Mouse (Mus musculus) liver, embryonic 15.5 days (tissue): ENCODE measurements around the gene Fgfr2. TPM values are rescaled to one million over a fixed set of nuclear protein-coding genes. Genes with fewer than 3 reads are reported as not detected.
"Not testable (repeated sequence)": the region's sequence is repeated elsewhere in the genome, so short reads cannot be mapped to it uniquely, and the experiment has no call there.

Experiments used
- ATAC-seq: fragments of 200-750 bp; cut with Nextera tagmentation; 2 replicates; pipeline ENCODE4 v1.8.0; 2017; ENCODE audit warnings: moderate number of reproducible peaks, mild to moderate bottlenecking, moderate library complexity; ENCODE audit not compliant: insufficient read depth
- H3K27ac ChIP-seq: fragments of 300-500 bp; sonication (generic); replicated peaks from 2 replicates; pipeline ENCODE4 v1.5.1; 2015; ENCODE audit warnings: mild to moderate bottlenecking, inconsistent platforms
- H3K27me3 ChIP-seq: fragments of 300-500 bp; sonication (generic); 2 replicates; pipeline ENCODE4 v1.6.1; 2015; ENCODE audit warnings: mild to moderate bottlenecking, inconsistent platforms
- H3K36me3 ChIP-seq: fragments of 300-500 bp; sonication (generic); replicated peaks from 2 replicates; pipeline ENCODE4 v1.6.1; 2015; ENCODE audit warnings: moderate library complexity, mild to moderate bottlenecking, inconsistent platforms
- H3K4me1 ChIP-seq: fragments of 300-500 bp; sonication (generic); replicated peaks from 2 replicates; pipeline ENCODE4 v1.6.1; 2015; ENCODE audit warnings: inconsistent platforms
- H3K4me2 ChIP-seq: fragments of 300-500 bp; sonication (generic); 2 replicates; pipeline ENCODE4 v1.6.1; 2015; ENCODE audit warnings: moderate library complexity, mild to moderate bottlenecking, inconsistent platforms
- H3K4me3 ChIP-seq: fragments of 300-500 bp; sonication (generic); replicated peaks from 2 replicates; pipeline ENCODE4 v1.5.1; 2015; ENCODE audit warnings: mild to moderate bottlenecking, inconsistent platforms
- H3K9ac ChIP-seq: fragments of 300-500 bp; sonication (generic); 2 replicates; pipeline ENCODE4 v1.6.1; 2015; ENCODE audit warnings: moderate library complexity, mild to moderate bottlenecking, inconsistent platforms
- H3K9me3 ChIP-seq: fragments of 300-500 bp; sonication (generic); replicated peaks from 2 replicates; pipeline ENCODE4 v1.6.1; 2016; ENCODE audit warnings: inconsistent platforms
- WGBS: fragments of 180-500 bp; shearing (Covaris S2); methylation state at CpG from one replicate; pipeline ENCODE4 v1.1.7; 2015; ENCODE audit warnings: mixed read lengths; ENCODE audit not compliant: insufficient replicate concordance; 5-methylcytosine and 5-hydroxymethylcytosine counted together
- polyA plus RNA-seq: library from polyadenylated mRNA; unstranded; fragments of >200 nt; fragmentation: Nextera tagmentation; extraction: Ambion mirVana; gene quantifications from 2 replicates; pipeline ENCODE4 v1.2.1, GENCODE M21; 2015

The Fgfr2 gene
- polyA plus RNA-seq, 1 experiment from 2014 or later, result 10.5 TPM

GRCm38 (mm10) chr7:132542427-132542826 is 580.7 kb downstream of the Fgfr2 start:
- Histone ChIP-seq H3K36me3 (no peaks in the 10 kb centered on the region), H3K4me1 (no peaks in the 10 kb centered on the region), H3K9ac (no peak overlapping the region), H3K4me2 (no peak overlapping the region), H3K9me3 (no peaks in the 10 kb centered on the region), H3K4me3 (no peak overlapping the region), H3K27me3 (peaks cover 10% of the 10 kb centered on the region; the same call in 1 of the 2 replicates), H3K27ac (no peak overlapping the region)
- no peak for ATAC-seq
- WGBS, result 49% methylated on average over 4 of the region's 4 CpGs

GRCm38 (mm10) chr7:132541566-132541965 is 581.6 kb downstream of the Fgfr2 start:
- Histone ChIP-seq H3K4me2 (no peak overlapping the region), H3K4me3 (no peak overlapping the region), H3K36me3 (no peaks in the 10 kb centered on the region), H3K9ac (no peak overlapping the region), H3K4me1 (no peaks in the 10 kb centered on the region), H3K27ac (no peak overlapping the region), H3K27me3 (peaks cover 10% of the 10 kb centered on the region; the same call in 1 of the 2 replicates), H3K9me3 (no peaks in the 10 kb centered on the region)
- WGBS, result 28% methylated on average over 3 of the region's 3 CpGs
- ATAC-seq, result no peak

DNA sequence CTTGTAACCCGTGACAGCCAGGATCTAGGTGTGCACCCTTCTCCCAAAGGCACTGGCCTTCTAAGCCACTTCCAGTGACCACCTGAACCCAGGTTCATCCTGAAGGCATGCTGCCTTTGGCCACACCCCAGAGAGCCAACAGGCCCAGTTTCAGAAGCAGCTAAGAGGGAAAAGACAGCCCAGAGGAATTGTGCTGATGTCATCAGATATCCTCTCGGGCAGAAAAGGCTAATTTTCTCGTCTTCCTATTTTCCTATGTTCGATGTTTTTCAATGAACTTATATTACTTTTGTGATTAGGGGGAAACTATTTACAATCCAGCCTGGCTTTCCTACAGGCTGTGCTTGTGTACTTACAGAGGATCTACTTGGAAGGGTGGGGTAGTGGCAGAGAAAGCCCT is 582.6 kb downstream of the Fgfr2 start:
- H3K9ac ChIP-seq, result no peak overlapping the region
- H3K36me3 ChIP-seq, result no peaks in the 10 kb centered on the region
- 65% methylated on average over 4 of the region's 4 CpGs for WGBS
- no peak overlapping the region for H3K4me2 ChIP-seq
- H3K4me3 ChIP-seq, result no peak overlapping the region
- no peaks in the 10 kb centered on the region for H3K4me1 ChIP-seq
- peaks cover 7% of the 10 kb centered on the region; the same call in 1 of the 2 replicates for H3K27me3 ChIP-seq
- no peak overlapping the region for H3K27ac ChIP-seq
- no peaks in the 10 kb centered on the region for H3K9me3 ChIP-seq
- ATAC-seq, result no peak

DNA sequence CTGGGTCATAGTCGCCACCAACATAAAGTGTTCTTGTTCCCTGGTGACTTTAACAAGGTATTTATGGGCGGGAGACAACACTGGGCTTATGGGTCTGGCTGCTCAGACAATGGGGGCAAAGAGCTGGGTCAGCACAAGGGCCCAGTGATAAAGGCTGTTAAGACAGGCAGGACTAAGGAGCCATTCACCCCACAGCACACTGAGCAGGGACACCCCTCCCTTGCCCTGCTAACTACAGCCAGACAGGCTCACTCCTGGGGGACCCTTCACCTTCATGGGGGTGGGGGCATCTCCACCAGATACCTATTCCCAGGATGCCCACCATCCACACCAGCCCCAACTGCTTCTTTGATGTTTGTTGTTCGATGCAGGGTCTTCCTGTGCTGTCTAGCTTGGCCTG is 593.9 kb downstream of the Fgfr2 start:
- 45% methylated on average over 3 of the region's 3 CpGs for WGBS
- Histone ChIP-seq H3K36me3 (no peaks in the 10 kb centered on the region), H3K4me3 (no peak overlapping the region), H3K4me2 (no peak overlapping the region), H3K4me1 (no peaks in the 10 kb centered on the region), H3K27me3 (peaks cover 11% of the 10 kb centered on the region; the same call in 1 of the 2 replicates), H3K9ac (no peak overlapping the region), H3K9me3 (no peaks in the 10 kb centered on the region), H3K27ac (no peak overlapping the region)
- no peak for ATAC-seq

DNA sequence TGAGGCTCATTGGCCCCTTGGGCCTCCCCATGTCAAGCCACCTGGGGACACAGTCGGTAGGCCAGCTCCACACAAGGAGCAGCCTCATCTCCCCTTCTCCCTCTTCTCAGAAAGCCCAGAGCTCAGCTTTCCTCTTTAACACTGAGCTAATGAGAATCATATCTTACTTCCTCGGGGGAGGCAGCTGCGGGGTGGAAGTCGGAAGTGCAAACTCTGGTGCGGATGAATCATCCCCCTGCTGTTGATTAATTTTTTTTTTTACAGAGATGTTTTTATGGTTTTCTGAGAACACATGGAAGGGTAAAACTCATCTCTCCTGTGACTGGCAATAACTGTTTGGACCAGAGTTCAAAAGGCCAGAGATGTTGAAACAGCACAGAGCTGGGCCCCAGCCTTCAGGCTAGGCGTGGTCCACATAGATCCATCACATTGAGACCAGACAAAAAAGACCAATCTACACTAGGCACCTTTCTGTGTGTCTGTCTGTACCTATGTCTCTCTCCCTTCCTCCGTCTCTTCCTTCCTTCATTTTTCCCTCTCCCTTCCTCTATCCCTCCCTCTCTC is 609.6 kb downstream of the Fgfr2 start:
- no peak for ATAC-seq

DNA sequence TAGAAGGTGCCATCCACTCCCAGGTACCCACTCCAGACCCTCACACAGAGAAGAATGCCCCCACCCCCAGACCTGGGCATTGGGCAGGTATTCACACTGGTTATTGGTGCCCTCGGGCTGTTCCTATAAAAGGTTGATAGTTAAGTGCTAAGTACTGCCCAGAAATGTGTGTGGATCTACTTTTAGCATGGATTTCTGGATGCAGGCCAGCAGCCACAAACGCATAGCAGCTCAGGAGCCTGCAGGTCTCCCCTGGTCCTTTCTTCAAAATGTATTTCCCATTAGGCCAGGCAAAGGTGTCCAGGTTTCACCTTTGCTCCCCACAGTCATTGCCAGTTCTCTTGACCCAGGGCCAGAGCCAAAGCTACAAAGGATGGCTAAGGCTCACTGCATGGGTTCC is 614.0 kb downstream of the Fgfr2 start:
- Histone ChIP-seq H3K36me3 (no peaks in the 10 kb centered on the region), H3K4me1 (no peaks in the 10 kb centered on the region), H3K27me3 (peaks cover 17% of the 10 kb centered on the region; the same call in 1 of the 2 replicates), H3K4me3 (no peak overlapping the region), H3K9ac (no peak overlapping the region), H3K9me3 (no peaks in the 10 kb centered on the region), H3K4me2 (no peak overlapping the region), H3K27ac (no peak overlapping the region)
- 56% methylated on average over 2 of the region's 2 CpGs for WGBS
- ATAC-seq, result no peak

More for the DNA sequence above, 609.6 kb downstream of the Fgfr2 start:
- WGBS, result 63% methylated on average over 7 of the region's 7 CpGs
- Histone ChIP-seq H3K4me1 (no peaks in the 10 kb centered on the region), H3K4me2 (no peak overlapping the region), H3K27ac (no peak overlapping the region), H3K36me3 (no peaks in the 10 kb centered on the region), H3K9me3 (no peaks in the 10 kb centered on the region), H3K9ac (no peak overlapping the region), H3K27me3 (no peaks in the 10 kb centered on the region), H3K4me3 (no peak overlapping the region)

DNA sequence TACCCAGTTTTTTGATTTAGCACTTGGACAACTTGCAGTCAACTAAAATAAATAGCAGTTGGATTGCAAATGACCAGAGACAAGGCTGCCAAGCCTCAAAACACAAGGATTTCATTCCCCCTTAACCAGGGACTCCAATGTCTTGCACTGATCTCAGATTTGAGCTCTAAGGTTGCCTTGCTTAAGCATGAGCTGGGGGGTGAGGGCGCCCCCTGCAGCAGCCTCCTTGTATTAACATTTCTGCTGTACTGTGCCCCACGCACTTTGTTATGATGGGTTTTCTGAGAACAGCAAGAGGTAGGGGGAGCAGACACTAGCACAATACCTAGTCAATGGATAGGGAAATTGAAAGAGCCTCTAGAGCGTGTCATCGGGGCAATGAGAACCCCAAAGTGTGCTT is 615.8 kb downstream of the Fgfr2 start:
- Histone ChIP-seq H3K4me2 (no peak overlapping the region), H3K4me3 (no peak overlapping the region), H3K9me3 (no peaks in the 10 kb centered on the region), H3K27me3 (peaks cover 17% of the 10 kb centered on the region; the same call in 1 of the 2 replicates), H3K27ac (no peak overlapping the region), H3K36me3 (no peaks in the 10 kb centered on the region), H3K4me1 (no peaks in the 10 kb centered on the region), H3K9ac (no peak overlapping the region)
- no peak for ATAC-seq
- 31% methylated on average over 4 of the region's 4 CpGs for WGBS

GRCm38 (mm10) chr7:132506226-132506625 is 616.9 kb downstream of the Fgfr2 start:
- H3K9ac ChIP-seq, result no peak overlapping the region
- no peaks in the 10 kb centered on the region for H3K4me1 ChIP-seq
- no peak overlapping the region for H3K27ac ChIP-seq
- peaks cover 20% of the 10 kb centered on the region; the same call in 1 of the 2 replicates for H3K27me3 ChIP-seq
- 53% methylated on average over 5 of the region's 5 CpGs for WGBS
- H3K4me3 ChIP-seq, result no peak overlapping the region
- no peak for ATAC-seq
- H3K4me2 ChIP-seq, result no peak overlapping the region
- no peaks in the 10 kb centered on the region for H3K36me3 ChIP-seq
- no peaks in the 10 kb centered on the region for H3K9me3 ChIP-seq

DNA sequence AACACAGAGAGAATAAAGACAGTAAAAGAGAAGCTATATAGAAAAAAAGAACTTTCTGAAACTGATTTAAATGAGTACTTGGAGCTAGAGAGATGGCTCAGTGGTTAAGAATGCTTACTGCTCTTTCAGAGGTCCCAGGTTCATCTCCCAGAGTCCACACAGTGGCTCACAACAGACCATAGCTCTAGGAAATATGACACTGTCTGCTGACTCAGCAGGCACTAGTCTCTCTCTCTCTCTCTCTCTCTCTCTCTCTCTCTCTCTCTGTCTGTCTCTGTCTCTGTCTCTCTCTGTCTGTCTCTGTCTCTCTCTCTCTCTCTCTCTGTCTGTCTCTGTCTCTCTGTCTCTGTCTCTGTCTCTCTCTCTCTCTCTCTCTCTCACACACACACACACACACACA is 620.7 kb downstream of the Fgfr2 start:
- not testable (repeated sequence) for ATAC-seq, H3K36me3 ChIP-seq, H3K4me1 ChIP-seq, H3K27ac ChIP-seq, H3K4me2 ChIP-seq, H3K9me3 ChIP-seq, H3K9ac ChIP-seq, H3K4me3 ChIP-seq
- H3K27me3 ChIP-seq, result peaks cover 22% of the 10 kb centered on the region; the same call in 1 of the 2 replicates

DNA sequence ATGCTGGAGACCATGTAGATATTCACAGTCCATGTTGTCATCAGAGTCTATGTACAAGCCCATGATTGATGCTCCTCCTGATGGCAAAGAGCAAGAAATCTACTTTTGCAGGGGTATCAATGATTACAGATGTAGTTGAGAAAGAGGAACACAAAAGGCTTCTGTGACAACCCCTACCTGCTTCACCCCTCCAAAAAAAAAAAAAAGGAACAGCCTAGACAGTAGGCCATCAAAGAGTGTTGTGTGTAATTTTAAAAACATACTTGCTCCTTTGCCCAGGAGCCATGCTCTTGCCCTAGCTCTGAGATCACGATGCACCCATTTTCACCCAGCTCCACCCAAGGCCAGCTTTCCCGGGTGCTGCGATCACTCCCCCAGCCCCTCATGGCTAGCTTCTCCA is 626.0 kb downstream of the Fgfr2 start:
- WGBS, result 78% methylated on average over 3 of the region's 3 CpGs
- Histone ChIP-seq H3K27ac (no peak overlapping the region), H3K9me3 (no peaks in the 10 kb centered on the region), H3K4me2 (no peak overlapping the region), H3K27me3 (peaks cover 8% of the 10 kb centered on the region), H3K36me3 (no peaks in the 10 kb centered on the region), H3K9ac (no peak overlapping the region), H3K4me3 (no peak overlapping the region), H3K4me1 (peaks cover 34% of the 10 kb centered on the region)
- ATAC-seq, result no peak

GRCm38 (mm10) chr7:132494263-132494662 is 628.9 kb downstream of the Fgfr2 start:
- no peaks in the 10 kb centered on the region for H3K9me3 ChIP-seq
- no peak overlapping the region for H3K9ac ChIP-seq
- peaks cover 7% of the 10 kb centered on the region for H3K27me3 ChIP-seq
- H3K27ac ChIP-seq, result peak overlapping the region; percentile 84
- WGBS, result 9% methylated on average over 4 of the region's 4 CpGs
- H3K4me1 ChIP-seq, result peaks cover 47% of the 10 kb centered on the region
- peak overlapping the region; percentile 49 for H3K4me2 ChIP-seq
- peak; percentile 81 for ATAC-seq
- H3K36me3 ChIP-seq, result no peaks in the 10 kb centered on the region
- H3K4me3 ChIP-seq, result no peak overlapping the region

DNA sequence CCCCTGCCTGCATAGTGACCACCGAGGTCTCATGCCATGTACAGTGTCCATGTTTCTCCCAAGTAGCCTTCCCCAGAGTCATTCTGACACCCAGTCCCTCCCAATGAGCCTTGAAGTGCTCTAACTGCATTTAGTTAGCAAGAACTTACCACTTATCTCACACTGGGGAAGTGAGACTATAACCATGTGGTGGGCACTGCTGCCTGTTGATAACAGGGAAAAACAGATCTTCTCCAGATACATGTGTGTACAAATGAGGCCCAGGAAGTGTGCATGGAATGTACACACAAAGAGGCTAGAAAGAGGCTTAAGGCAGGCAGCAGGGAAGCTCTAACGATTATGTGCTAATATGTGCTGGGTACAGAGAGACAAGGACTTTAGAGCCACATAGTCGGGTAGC is 629.5 kb downstream of the Fgfr2 start:
- Histone ChIP-seq H3K27ac (peak overlapping the region; percentile 84), H3K9ac (peak overlapping the region; percentile 16; the same call in 1 of the 2 replicates), H3K36me3 (no peaks in the 10 kb centered on the region), H3K9me3 (no peaks in the 10 kb centered on the region), H3K4me1 (peaks cover 47% of the 10 kb centered on the region), H3K27me3 (peaks cover 5% of the 10 kb centered on the region), H3K4me2 (peak overlapping the region; percentile 49), H3K4me3 (no peak overlapping the region)
- WGBS, result 22% methylated on average over 3 of the region's 3 CpGs
- peak; percentile 89 for ATAC-seq
